Mouse (Mus musculus): Measurements from ENCODE around the gene Bcl2.

GRCm38 (mm10) chr1:106513890-106514643 is 200.0 kb downstream of the Bcl2 start:
- TF ChIP-seq CTCF (IDR thresholded peaks at IDR 0.05; ENCODE audit: extremely low read depth, insufficient read depth, low read length), result no peak
- TF ChIP-seq POLR2A (IDR thresholded peaks at IDR 0.05; ENCODE audit: extremely low read depth, insufficient read depth, low read length), result no peak
